Mouse (Mus musculus) E14TG2a.4 (cell line): Measurements from ENCODE around the gene Gpc1.

Source experiments
- H3K27me3 ChIP-seq: 2 replicates; pipeline ENCODE4 v1.6.1; 2014; ENCODE audit warnings: low read length, control low read depth; ENCODE audit not compliant: insufficient read depth
- H3K36me3 ChIP-seq: 2 replicates; pipeline ENCODE4 v1.6.1; 2014; ENCODE audit warnings: low read length, control low read depth; ENCODE audit not compliant: insufficient read depth
- H3K4me1 ChIP-seq: replicated peaks from 2 replicates; pipeline ENCODE4 v1.6.1; 2014; ENCODE audit warnings: low read depth, low read length, control low read depth
- H3K4me3 ChIP-seq: replicated peaks from 2 replicates; pipeline ENCODE4 v1.5.1; 2014; ENCODE audit warnings: mild to moderate bottlenecking, low read length
- H3K9me3 ChIP-seq: 2 replicates; pipeline ENCODE4 v1.6.1; 2014; ENCODE audit warnings: low read length, control low read depth
- CTCF ChIP-seq: conservative IDR thresholded peaks from 2 replicates; pipeline ENCODE4 v1.5.1; 2014; ENCODE audit warnings: low read length
- NANOG ChIP-seq: IDR thresholded peaks from 2 replicates; pipeline ENCODE4 v1.6.1; 2014; ENCODE audit warnings: borderline replicate concordance, low read length, mixed read lengths
- POU5F1 ChIP-seq: IDR thresholded peaks from 2 replicates; pipeline ENCODE4 v1.6.1; 2014; ENCODE audit warnings: low read length, borderline replicate concordance

Gene Gpc1

GRCm38 (mm10) chr1:92866170-92866569, 34.7 kb downstream of the Gpc1 start:
- no peaks in the 10 kb centered on the region for H3K9me3 ChIP-seq
- H3K4me1 ChIP-seq: no peaks in the 10 kb centered on the region
- peaks cover 31% of the 10 kb centered on the region for H3K27me3 ChIP-seq
- H3K36me3 ChIP-seq: no peaks in the 10 kb centered on the region
- TF ChIP-seq NANOG (no peak), POU5F1 (no peak), CTCF (no peak)
- H3K4me3 ChIP-seq: no peak overlapping the region

- Histone ChIP-seq H3K27me3 (peaks cover 40% of the 10 kb centered on the region), H3K4me1 (no peaks in the 10 kb centered on the region), H3K9me3 (no peaks in the 10 kb centered on the region), H3K4me3 (no peak overlapping the region), H3K36me3 (no peaks in the 10 kb centered on the region)
- no peak for TF ChIP-seq NANOG
- TF ChIP-seq POU5F1: no peak
- no peak for TF ChIP-seq CTCF
Observed at GRCm38 (mm10) chr1:92869985-92870384, 38.5 kb downstream of the Gpc1 start.

- TF ChIP-seq NANOG (no peak), CTCF (no peak), POU5F1 (no peak)
- peaks cover 36% of the 10 kb centered on the region for H3K27me3 ChIP-seq
- H3K9me3 ChIP-seq: no peaks in the 10 kb centered on the region
- no peaks in the 10 kb centered on the region for H3K4me1 ChIP-seq
- no peaks in the 10 kb centered on the region for H3K36me3 ChIP-seq
- no peak overlapping the region for H3K4me3 ChIP-seq
Observed at GRCm38 (mm10) chr1:92872666-92873065, 41.2 kb downstream of the Gpc1 start.

GRCm38 (mm10) chr1:92874011-92874410, 42.6 kb downstream of the Gpc1 start:
- Histone ChIP-seq H3K9me3 (no peaks in the 10 kb centered on the region), H3K27me3 (peaks cover 44% of the 10 kb centered on the region), H3K36me3 (no peaks in the 10 kb centered on the region), H3K4me1 (0 out of 2 replicates have a peak, but pooled peaks cover 4% of the 10 kb centered on the region), H3K4me3 (no peak overlapping the region)
- TF ChIP-seq POU5F1: no peak
- TF ChIP-seq CTCF: no peak
- TF ChIP-seq NANOG: no peak

- Histone ChIP-seq H3K36me3 (no peaks in the 10 kb centered on the region), H3K9me3 (no peaks in the 10 kb centered on the region), H3K27me3 (peaks cover 41% of the 10 kb centered on the region), H3K4me3 (no peak overlapping the region), H3K4me1 (0 out of 2 replicates have a peak, but pooled peaks cover 4% of the 10 kb centered on the region)
- TF ChIP-seq CTCF: no peak
- TF ChIP-seq NANOG: no peak
- no peak for TF ChIP-seq POU5F1
Observed at GRCm38 (mm10) chr1:92875360-92876111, 44.1 kb downstream of the Gpc1 start.

- H3K4me3 ChIP-seq: no peak overlapping the region
- peaks cover 40% of the 10 kb centered on the region for H3K27me3 ChIP-seq
- H3K4me1 ChIP-seq: peaks cover 11% of the 10 kb centered on the region
- H3K36me3 ChIP-seq: no peaks in the 10 kb centered on the region
- H3K9me3 ChIP-seq: no peaks in the 10 kb centered on the region
- TF ChIP-seq NANOG: no peak
- no peak for TF ChIP-seq POU5F1
- TF ChIP-seq CTCF: no peak
Observed at GRCm38 (mm10) chr1:92877431-92877978, 46.1 kb downstream of the Gpc1 start.

- TF ChIP-seq POU5F1 (no peak), CTCF (no peak), NANOG (no peak)
- no peak overlapping the region for H3K4me3 ChIP-seq
- no peaks in the 10 kb centered on the region for H3K9me3 ChIP-seq
- H3K4me1 ChIP-seq: peaks cover 16% of the 10 kb centered on the region
- no peaks in the 10 kb centered on the region for H3K36me3 ChIP-seq
- peaks cover 40% of the 10 kb centered on the region for H3K27me3 ChIP-seq
Observed at GRCm38 (mm10) chr1:92878066-92878741, 46.8 kb downstream of the Gpc1 start.

GRCm38 (mm10) chr1:92879266-92879665, 47.8 kb downstream of the Gpc1 start:
- H3K9me3 ChIP-seq: no peaks in the 10 kb centered on the region
- peaks cover 44% of the 10 kb centered on the region for H3K27me3 ChIP-seq
- no peaks in the 10 kb centered on the region for H3K36me3 ChIP-seq
- TF ChIP-seq POU5F1: no peak
- TF ChIP-seq CTCF: no peak
- TF ChIP-seq NANOG: no peak
- H3K4me3 ChIP-seq: no peak overlapping the region
- peaks cover 16% of the 10 kb centered on the region for H3K4me1 ChIP-seq
